Mouse (Mus musculus) neutrophil, adult 59 days (primary cell): Measurements from ENCODE around the gene Il18bp. TPM values are rescaled to one million over a fixed set of nuclear protein-coding genes. Genes with fewer than 3 reads are reported as not detected.

Experiments used
- total RNA-seq, 2 experiments: library from RNA; stranded (reverse); gene quantifications; 1 replicate in 1 of 2; 2 replicates in 1 of 2; pipeline ENCODE4 v1.2.4; 2023

The Il18bp gene
- 10 to 100 TPM; 27.4 to 36.7 TPM for total RNA-seq

DNA sequence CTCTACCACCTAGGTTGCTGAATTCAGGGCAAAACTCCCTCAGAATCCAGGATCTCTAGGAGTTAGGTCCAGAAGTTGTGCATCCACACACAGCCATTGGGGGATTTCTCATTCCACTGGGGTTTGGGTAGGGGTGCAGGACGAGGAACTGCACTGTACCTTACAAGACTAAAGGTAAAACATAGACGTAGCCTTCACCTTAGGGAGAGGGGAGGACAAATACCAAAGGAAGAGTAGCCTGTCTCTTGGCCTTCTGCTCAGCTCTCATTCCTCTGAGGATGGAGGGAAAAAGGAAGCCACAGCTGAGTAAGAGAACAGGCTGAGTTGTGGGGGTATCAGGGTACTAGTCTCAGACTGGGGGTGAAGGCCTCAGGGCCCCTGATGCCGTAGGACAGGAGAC lies at the start of gene Il18bp:
Gene Il18bp, minus strand, starts transcription at position 101 of the 400 bp plus-strand sequence.

DNA sequence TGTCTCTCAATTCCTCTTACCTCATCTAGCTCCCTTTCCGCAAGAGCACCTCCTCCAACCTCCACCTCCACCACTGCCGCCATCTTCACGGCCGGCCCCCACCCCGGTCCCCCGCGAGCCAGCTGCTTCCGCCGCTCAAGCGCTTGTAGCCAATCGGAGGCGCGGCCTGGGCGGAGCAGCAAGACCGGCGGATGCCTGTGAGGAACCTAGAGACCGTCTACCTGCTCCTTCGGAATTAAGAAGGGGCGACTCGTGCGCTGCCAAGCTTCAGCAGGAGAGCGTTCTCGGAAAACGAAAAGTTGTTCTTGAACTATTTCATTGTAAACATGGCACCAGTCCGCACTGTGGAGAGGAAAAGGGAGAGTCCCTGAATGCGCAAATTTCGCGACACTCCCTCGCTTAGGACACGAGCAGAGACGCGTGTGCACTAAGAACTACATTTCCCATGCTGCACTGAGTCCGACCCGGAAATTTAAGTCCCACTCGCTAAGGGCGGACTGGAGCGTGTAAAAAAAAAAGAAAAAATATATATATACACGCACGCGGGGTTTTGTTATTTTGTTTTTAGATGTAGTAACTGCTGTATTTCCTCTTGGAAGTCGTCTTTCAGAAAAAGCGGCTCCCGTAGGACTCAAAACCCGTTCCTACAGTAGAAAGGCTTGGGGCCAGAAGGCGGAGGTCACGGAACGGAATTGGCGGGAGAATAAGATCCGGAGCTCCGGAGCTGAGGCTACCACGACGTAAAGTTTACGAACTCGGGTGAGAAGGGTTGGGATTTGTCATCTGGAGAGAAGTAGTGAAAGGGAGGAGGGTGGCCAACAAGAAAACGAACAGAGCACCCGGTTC lies 46.8 kb upstream of the Il18bp start, which contains the start of the genes Rnf121, Xndc1 and Xntrpc:
Gene Rnf121, minus strand, starts transcription at position 424 of the 846 bp plus-strand sequence.
Gene Xndc1, plus strand, starts transcription at position 466 of the 846 bp plus-strand sequence.
Gene Xntrpc, plus strand, starts transcription at position 668 of the 846 bp plus-strand sequence.

Other genes starting within 250 kb of the Il18bp start
- gene Phox2a, start 200.4 kb downstream of the Il18bp start, total RNA-seq: not detected
- gene Inppl1, start 180.5 kb downstream of the Il18bp start, total RNA-seq: 10 to 100 TPM; 16.0 to 19.6 TPM
- gene Folr2, start 161.5 kb downstream of the Il18bp start, total RNA-seq: 1 to 10 TPM in 1 of 2 experiments, not detected in 1; 1.6 TPM
- 10 to 100 TPM; 40.4 to 54.5 TPM for gene Anapc15, start 155.0 kb downstream of the Il18bp start, total RNA-seq
- not detected for gene Folr1, start 147.9 kb downstream of the Il18bp start, total RNA-seq
- 100 to 1,000 TPM; 111 to 123 TPM for gene Lamtor1, start 112.8 kb downstream of the Il18bp start, total RNA-seq
- not detected for gene Tomt, start 112.3 kb downstream of the Il18bp start, total RNA-seq
- under 1 TPM in 1 of 2 experiments, not detected in 1; 0.71 TPM for gene Lrrc51, start 84.8 kb downstream of the Il18bp start, total RNA-seq
- 100 to 1,000 TPM; 115 to 133 TPM for gene Numa1, start 84.6 kb downstream of the Il18bp start, total RNA-seq
- 10 to 100 TPM; 16.2 to 16.8 TPM for gene Rnf121, start 46.8 kb upstream of the Il18bp start, total RNA-seq
- 10 to 100 TPM; 11.4 to 13.0 TPM for gene Xndc1, start 46.8 kb upstream of the Il18bp start, total RNA-seq
- gene Xntrpc, start 47.0 kb upstream of the Il18bp start, total RNA-seq: 1 to 10 TPM in 1 of 2 experiments, under 1 TPM in 1; 0.11 to 1.1 TPM
- gene Trpc2, start 64.4 kb upstream of the Il18bp start, total RNA-seq: under 1 TPM in 1 of 2 experiments, not detected in 1; 0.98 TPM
- not detected for gene Art1, start 83.1 kb upstream of the Il18bp start, total RNA-seq
- not detected for gene Art5, start 90.8 kb upstream of the Il18bp start, total RNA-seq
- gene Chrna10, start 98.1 kb upstream of the Il18bp start, total RNA-seq: not detected
- gene Nup98, start 191.5 kb upstream of the Il18bp start, total RNA-seq: 10 to 100 TPM; 60.2 to 65.2 TPM
- gene Pgap2, start 191.5 kb upstream of the Il18bp start, total RNA-seq: 10 to 100 TPM; 36.8 to 41.9 TPM
- 100 to 1,000 TPM; 448 to 461 TPM for gene Rhog, start 237.4 kb upstream of the Il18bp start, total RNA-seq
- 10 to 100 TPM; 81.7 to 91.0 TPM for gene Stim1, start 249.1 kb upstream of the Il18bp start, total RNA-seq